Mouse (Mus musculus) thymus, postnatal 4 days (tissue): ENCODE data around the gene Heph.
"Not testable (repeated sequence)": the region's sequence is repeated elsewhere in the genome, so short reads cannot be mapped to it uniquely, and the experiment has no call there.

ENCODE experiments used
- DNase-seq: peaks from one replicate; pipeline ENCODE4 v3.0.0; 2021

Heph gene

DNA sequence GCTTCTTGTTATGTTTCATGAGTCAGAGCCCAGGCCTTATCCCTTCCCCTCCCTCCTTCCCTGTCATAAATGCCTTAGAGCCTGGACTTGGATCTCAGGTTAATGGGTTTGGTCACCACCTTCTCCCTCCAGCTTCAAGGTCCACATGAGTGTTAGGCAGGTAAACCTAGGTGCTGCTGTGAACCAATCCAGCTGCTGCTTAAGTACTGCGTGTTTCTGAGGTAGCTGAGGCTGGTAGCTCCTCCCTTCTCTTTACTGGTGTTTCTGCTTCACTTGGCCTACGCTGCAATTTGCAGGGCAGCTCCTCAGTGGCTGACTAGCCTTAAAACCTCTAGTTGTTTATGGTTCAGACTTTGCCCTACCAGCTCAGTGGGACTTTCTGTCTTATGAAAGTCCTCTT is at the start of gene Heph:
Gene Heph (plus strand): TSS at position 211 of the 400 bp plus-strand sequence.
- no peak for DNase-seq

DNA sequence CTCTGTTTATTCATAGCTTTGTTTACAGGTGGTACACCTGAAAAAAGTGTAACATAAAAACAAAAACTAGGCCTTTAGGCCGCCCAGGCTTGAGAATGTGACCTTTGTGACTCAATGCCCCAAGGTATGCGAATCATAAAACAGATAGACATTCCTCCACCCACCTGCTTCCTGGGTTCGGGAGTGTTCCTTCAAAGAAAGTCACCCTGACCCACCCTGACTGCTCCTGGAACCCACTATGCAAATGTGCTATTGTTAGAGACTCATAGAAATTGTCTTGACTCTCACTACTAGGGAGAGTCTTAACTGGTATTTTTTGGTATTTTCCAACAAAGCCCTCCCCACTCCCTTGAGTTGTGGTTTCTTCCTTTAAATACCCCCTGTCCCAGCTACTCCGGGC is 39.8 kb upstream of the Heph start:
- not testable (repeated sequence) for DNase-seq

DNA sequence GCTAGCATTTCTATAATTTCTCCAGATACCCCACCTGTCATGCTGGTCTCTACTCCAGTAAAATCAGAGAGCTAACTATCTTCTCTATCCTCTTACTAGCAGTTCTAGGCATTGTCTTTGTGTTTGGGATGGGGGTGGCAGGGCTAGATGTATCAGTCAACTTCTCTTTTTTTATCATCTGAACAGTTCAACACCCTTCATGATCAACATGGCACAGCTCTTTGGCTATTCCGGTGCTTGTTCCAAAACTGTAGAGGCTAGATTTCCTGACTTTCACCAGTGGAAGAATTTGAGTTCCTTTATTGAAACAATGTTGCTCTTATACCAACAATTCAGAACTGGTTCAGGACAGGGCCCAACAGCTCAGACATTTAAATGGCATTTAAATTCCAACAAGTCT is 38.2 kb upstream of the Heph start:
- no peak for DNase-seq

DNA sequence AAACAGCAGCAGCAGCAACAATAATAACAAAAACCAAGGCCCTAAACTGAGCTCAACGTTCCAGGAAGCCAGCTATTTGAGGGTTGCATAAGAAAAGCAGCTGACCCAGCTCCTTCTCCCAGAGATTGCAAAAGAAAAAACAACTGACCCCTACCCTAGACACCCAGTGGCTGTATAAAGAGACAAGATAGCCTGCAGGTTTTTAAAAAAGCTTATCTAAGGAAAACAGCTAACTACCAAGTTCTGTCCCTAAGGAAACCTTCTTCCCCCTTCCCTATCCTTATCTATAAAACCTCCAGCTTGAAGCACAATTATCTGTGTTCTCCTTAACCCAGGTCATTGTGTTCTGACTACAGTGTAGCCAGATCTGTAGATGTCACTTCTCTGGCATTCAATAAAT is 37.4 kb upstream of the Heph start:
- no peak for DNase-seq

DNA sequence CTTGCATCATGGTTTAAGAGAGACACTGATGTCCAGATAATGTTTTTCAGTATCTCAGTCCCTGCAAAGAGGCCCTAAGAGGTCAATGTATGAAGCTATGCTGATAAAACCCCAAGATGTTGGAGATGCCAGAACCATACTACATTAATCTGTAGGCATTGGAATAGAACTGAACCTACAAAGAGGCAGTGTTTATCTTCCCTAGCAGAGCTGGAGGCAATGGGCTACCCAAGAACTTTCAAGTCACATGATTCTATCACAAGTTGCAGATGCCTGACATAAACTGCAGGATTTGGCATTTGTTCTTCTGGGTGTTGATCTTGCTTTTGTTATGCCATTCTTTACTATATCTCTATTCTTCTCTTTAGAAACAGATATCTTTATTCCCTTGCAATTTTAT is 35.8 kb upstream of the Heph start:
- DNase-seq = no peak

DNA sequence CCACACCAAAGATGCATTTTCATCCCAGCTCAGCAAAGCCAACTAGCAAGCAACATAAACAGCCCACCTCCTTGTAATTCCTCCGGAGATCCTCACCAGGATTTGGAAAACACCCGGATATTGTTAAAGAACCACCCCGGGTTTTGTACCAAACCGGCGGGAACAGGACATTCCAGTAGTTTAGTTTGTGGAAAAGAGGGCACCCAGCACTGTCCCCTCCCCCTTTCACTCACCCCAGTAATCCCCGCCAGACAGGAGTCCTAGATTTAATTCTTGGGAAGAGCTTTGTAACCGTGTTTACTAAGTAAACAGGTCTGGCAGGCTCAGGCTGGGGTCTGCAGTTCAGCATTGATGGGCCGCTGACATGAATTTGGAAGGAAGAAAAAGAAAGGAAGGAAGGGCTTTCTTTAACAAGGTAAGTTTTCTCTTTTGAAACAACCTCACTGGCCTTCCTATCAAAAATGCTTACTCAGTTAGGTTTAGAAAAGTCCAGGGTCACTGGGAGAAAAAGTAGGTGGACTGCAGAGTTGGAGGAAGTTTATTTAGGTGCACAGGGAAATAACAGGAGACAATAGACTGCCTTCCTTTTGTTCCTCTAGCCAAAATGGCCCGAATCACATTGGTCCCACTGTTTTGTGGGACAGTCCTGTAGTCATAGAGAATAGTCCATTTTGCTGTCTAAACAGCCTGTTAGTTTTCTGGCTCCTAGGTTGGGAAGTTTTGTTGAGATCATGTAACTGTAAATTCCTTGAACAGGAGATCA is 1.2 kb downstream of the Heph start, which contains the start of gene Hsf3:
Gene Hsf3 (minus strand): TSS at position 94 of the 763 bp plus-strand sequence.
- DNase-seq = no peak

DNA sequence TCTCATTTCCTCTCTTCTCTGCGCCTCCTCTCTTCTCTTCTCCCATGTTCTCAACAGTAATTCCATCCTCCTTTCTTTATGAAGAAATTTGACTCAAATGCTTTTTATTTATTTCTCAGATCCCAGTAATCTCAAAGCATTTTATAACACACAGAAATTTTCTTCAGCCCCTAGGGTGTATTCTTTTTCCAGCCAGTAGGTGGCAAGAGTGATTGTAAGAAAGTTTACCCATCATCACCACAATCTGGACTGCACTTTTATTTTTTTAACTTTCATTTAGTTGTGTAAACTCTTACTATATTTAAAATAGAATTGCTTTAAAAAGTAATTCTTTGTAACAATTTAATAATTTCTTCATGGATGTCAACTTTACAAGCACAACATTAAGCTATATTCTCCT is 46.4 kb downstream of the Heph start:
- no peak for DNase-seq
